Mouse (Mus musculus): ENCODE results near the gene Ahcy. TPM values are rescaled to one million over a fixed set of nuclear protein-coding genes. Genes with fewer than 3 reads are reported as not detected.
"Not testable (repeated sequence)": the region's sequence is repeated elsewhere in the genome, so short reads cannot be mapped to it uniquely, and the experiment has no call there.

The Ahcy gene
- total RNA-seq, 2 experiments from 2014 or later: 12.2 to 14.1 TPM

DNA sequence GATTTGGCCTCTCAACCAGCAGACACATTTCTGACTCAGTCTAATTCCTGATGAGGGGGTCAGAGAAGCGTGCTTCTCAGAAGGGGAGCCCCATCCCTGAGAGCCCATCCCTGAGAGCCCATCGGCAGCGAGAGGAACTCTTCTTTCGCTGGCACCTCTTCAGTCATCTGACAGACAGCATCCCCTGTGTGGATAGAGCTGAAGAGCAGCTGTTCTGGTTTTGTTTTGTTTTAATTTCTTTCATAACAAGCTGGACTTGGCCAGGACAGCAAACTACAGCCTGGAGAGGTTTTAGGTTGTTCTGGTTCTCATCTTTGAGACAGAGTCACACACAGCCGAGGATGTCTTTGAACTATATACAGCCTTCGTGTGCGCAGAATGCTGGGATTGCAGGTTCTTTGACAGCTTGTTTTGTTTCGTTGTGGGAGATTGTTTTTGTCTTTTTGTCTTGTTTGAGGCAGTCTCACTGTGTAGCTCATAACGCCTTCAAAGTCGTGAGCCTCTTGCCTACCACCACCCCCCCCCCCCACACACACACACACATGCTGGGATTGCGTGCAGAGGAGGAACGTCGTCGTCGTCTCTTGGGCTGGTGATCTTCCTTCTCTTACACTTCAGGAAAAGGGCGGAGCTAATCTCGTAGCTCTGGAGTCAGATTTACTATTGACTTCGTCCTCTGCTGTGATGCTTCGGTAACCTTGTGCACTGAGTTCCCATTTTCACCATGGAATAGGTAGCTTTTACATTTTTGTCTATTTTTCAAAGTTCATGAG lies 41.2 kb downstream of the Ahcy start:
- intact Hi-C loops (cut with DNase I): no loop called here
- no peak for DNase-seq (ENCODE audit: low spot score in 2 of 2)

DNA sequence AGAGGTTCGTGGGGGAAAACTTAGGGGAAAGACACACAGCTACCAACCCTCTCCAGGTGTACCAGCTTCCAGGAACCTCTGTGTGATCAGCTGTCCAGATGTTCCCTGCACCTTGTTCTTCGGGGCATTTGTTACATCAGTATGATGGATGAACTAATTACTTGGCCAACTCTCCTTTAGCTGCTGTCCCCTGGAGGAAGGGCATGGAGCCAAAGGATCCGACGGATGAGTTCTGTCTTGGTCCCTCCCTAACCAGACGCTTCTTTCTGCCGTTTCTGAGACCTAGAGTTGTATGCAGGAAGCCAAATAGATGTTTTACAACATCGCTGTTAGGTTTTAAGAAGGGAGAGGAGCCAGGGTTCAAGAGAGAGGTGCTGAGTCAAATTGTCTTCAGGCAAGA lies 43.5 kb downstream of the Ahcy start:
- intact Hi-C loops (cut with DNase I): loop anchor here (1.0 kb wide), 1 partner anchor 17 kb away; no protein-coding TSS in a partner anchor
- no peak for DNase-seq (ENCODE audit: low spot score in 2 of 2)

DNA sequence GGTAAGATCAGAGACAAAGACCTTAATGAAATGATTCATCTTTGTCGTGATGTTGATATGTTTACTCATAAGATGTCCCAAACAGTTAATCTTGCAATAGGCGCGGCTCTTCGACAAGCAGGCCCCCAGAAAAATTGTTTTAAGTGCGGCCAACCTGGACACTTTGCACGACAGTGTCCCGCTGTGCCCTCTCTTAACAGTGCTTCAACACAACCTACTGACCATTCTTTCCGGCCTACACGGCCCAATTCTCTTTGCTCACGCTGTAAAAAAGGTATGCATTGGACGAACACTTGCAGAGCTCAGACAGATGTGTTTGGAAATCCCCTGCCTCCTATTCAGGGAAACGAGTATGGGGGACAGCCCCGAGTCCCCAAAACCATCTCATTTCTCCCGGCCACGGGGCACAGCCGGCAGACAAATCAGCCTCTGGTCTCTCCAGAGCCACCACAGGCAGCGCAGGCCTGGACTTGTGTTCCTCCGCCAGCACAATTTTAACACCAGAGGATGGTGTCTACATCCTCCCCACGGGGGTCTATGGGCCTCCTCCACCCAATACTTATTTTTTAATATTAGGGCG lies 54.0 kb downstream of the Ahcy start:
- DNase-seq (ENCODE audit: low spot score in 2 of 2); intact Hi-C loops (cut with DNase I): not testable (repeated sequence)

DNA sequence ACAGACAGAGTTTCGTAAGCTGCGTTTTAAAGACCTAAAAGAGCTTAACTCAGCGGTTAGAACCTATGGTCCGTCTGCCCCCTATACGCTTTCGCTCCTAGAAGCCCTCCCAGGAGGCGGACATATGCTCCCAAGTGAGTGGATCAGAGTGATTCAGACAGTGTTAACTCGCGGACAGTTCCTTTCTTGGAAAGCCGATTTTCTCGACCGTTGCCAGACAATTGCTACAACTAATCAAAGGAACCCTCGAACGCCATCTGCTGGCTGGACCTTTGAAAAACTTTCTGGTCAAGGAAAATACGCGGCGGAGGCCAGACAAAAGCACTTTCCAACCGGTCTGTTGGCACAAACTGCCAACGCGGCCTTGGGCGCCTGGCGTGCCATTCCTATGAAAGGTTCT lies 54.6 kb downstream of the Ahcy start:
- DNase-seq (ENCODE audit: low spot score in 2 of 2): peak; percentile 76 to 86
- intact Hi-C loops (cut with DNase I): no loop called here

DNA sequence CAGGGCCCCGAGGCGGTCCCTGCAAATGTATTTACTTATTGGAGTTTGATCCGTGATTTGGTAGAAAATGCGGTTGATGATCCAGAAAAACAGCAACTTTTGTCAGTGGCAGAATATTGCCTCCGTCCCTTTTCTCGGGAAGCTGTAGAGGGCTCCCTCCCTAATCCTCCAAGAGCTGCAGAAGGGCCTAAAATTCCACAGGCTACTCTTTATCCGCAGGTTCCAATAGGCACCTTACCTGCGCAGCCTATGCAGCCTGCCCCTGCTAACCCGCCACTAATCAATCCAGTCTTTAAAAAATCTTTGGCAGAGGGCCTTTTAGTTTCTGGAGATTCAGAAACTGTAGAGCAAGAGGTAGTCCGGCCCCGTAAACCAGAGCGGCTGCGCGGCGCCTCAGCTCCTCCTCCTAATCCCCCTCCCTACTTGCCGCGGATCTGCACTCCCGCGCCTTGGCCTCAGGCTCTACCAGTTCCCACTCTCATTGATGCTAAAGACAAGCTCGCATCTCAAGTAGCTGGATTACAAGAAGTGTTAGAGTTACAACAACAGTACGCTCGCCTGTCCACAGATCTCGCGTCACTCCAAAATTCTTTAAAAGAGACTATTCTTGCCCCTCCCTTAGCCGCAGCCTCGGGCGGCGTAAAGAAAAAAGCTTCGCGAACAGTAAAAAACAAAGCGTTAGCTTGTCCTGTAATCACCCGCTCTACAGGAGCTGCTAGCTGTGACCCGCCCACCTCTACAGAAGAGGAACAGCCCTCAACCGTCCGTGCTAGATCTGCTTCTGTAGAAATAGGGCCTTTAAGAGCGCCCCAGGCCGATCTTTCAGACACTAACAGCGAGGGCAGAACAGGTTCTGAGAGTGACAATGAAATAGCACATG lies 55.3 kb downstream of the Ahcy start:
- peak; percentile 54 to 68 for DNase-seq (ENCODE audit: low spot score in 2 of 2)
- intact Hi-C loops (cut with DNase I): no loop called here

DNA sequence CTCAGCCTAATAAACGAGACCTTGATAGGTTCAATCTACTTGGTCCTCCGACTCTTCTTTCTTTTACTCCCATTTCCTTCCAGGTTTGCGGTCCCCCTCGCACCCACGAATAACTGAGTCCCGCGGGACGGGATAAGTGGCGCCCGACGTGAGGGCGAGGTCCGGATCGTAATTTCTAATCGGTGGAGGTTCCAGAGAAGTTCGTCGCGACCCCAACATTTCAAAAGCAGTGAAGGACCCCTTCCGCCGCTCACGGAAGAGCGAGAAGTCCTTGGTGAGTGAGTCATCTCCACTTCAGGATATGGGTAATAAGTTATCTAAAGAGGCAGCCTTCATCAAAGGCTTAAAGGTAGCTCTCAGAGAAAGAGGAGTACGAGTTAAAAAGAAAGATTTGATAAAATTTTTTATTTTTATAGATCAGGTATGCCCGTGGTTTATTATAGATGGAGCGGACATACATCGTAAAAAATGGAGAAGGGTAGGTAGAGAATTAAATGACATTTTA lies 56.0 kb downstream of the Ahcy start, which contains the start of gene Gm14226:
Gene Gm14226, plus strand, starts transcription at position 16 of the 505 bp plus-strand sequence.
- DNase-seq (ENCODE audit: low spot score in 2 of 2); intact Hi-C loops (cut with DNase I): not testable (repeated sequence)

DNA sequence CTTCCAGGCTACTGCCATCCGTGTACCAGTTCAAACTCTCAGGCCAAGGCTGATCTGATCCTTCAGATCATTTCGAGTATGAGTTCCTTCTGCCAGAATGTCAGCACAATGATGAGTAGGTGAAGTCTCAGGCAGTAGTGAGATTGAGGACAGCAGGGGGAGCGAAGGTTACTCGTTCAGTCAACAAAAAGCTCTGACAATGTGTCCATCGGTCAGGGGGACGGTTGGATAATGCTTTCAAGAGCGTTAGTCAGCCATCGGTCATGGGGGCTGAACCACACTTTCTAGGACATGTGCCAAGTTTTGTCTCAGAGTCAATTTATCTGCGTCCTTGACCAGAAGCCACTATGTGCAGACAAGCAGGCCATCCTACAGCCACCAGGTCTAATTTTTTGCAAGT lies 57.5 kb downstream of the Ahcy start:
- DNase-seq (ENCODE audit: low spot score in 2 of 2); intact Hi-C loops (cut with DNase I): not testable (repeated sequence)

DNA sequence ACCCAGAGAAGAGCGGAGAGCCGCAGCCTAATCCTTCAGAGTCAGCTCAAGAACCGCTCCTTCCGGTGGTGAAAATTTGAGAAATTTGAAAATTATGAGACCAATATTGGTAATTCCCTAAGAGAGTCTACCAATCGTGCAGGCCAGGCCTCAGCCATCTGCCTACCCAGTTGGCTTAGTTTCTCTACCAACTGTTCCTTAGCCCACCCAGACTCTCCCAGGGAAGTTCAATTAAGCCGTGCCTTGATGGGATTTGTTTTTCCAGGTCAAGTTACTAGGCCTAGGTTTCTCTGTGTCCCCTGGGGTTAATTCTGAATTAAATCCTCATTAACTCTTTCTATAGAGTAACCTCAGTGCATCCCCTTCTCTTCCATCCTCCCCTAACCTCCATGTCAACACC lies 61.3 kb downstream of the Ahcy start:
- intact Hi-C loops (cut with DNase I): no loop called here
- DNase-seq (ENCODE audit: low spot score in 2 of 2): no peak

DNA sequence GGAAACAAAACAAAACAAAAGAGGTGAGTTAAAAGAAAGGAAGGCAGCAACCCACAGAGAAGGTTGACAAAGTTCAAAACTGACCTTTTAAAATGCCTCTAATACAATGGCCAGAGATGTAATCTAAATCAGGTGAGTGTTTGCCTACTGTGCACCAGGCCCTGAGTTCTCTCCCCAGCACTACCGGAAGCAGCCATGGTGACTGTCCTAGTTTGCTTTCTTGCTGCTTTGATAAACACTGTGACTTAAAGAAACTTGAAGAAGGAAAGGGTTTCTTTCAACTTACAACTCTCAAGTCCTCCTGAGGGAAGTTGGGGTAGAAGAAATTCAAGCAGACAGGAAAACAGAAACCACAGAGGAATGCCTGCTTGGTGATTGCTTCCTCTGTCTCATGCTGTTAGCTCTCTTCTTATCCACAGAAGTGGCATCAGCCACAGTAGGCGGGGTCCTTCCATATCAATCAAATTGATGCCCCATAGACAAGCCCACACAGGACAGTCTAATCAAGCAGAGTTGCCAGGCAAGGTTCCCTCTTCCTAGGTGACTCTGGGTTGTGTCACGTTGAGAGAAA lies 63.1 kb downstream of the Ahcy start:
- intact Hi-C loops (cut with DNase I): no loop called here
- no peak for DNase-seq (ENCODE audit: low spot score in 2 of 2)

Other genes starting within 250 kb of the Ahcy start
- 10 to 100 TPM; 45.5 to 49.9 TPM for gene Eif2s2, start 181.6 kb downstream of the Ahcy start, total RNA-seq (2021)
- gene Gm14226, start 56.2 kb downstream of the Ahcy start, total RNA-seq (2021): under 1 TPM; 0.10 to 0.11 TPM
- 10 to 100 TPM; 48.8 to 55.2 TPM for gene Itch, start 59.0 kb upstream of the Ahcy start, total RNA-seq (2021)
- gene Dynlrb1, start 162.0 kb upstream of the Ahcy start, total RNA-seq (2021): 100 to 1,000 TPM; 292 to 339 TPM
- gene Map1lc3a, start 201.8 kb upstream of the Ahcy start, total RNA-seq (2021): 100 to 1,000 TPM; 295 to 402 TPM

Measured in left cerebral cortex, postnatal 36 days (tissue).